Mouse (Mus musculus) limb, embryonic 15.5 days (tissue): ENCODE data around the gene Ttc25. TPM values are rescaled to one million over a fixed set of nuclear protein-coding genes. Genes with fewer than 3 reads are reported as not detected.
"Not testable (repeated sequence)": the region's sequence is repeated elsewhere in the genome, so short reads cannot be mapped to it uniquely, and the experiment has no call there.

ENCODE experiments used
- ATAC-seq: fragments of 200-750 bp; cut with Nextera tagmentation; 2 replicates; pipeline ENCODE4 v1.8.0; 2017; ENCODE audit warnings: low read depth, moderate TSS enrichment; ENCODE audit not compliant: insufficient number of reproducible peaks, low FRiP score, low TSS enrichment
- H3K27ac ChIP-seq: fragments of 300-500 bp; sonication (generic); 2 replicates; pipeline ENCODE4 v1.5.1; 2015; ENCODE audit warnings: moderate library complexity, mild to moderate bottlenecking, inconsistent platforms
- H3K27me3 ChIP-seq: fragments of 300-500 bp; sonication (generic); 2 replicates; pipeline ENCODE4 v1.6.1; 2015; ENCODE audit warnings: inconsistent platforms
- H3K36me3 ChIP-seq: fragments of 300-500 bp; sonication (generic); 2 replicates; pipeline ENCODE4 v1.6.1; 2015; ENCODE audit warnings: inconsistent platforms
- H3K4me1 ChIP-seq: fragments of 300-500 bp; sonication (generic); 2 replicates; pipeline ENCODE4 v1.6.1; 2015; ENCODE audit warnings: inconsistent platforms
- H3K4me2 ChIP-seq: fragments of 300-500 bp; sonication (generic); 2 replicates; pipeline ENCODE4 v1.6.1; 2015; ENCODE audit warnings: mild to moderate bottlenecking, inconsistent platforms
- H3K4me3 ChIP-seq: fragments of 300-500 bp; sonication (generic); 2 replicates; pipeline ENCODE4 v1.5.1; 2015; ENCODE audit warnings: mild to moderate bottlenecking, inconsistent platforms
- H3K9ac ChIP-seq: fragments of 300-500 bp; sonication (generic); 2 replicates; pipeline ENCODE4 v1.6.1; 2015; ENCODE audit warnings: inconsistent platforms
- H3K9me3 ChIP-seq: fragments of 300-500 bp; sonication (generic); 2 replicates; pipeline ENCODE4 v1.6.1; 2016; ENCODE audit warnings: inconsistent platforms
- WGBS: fragments of 180-500 bp; shearing (Covaris S2); methylation state at CpG from one replicate; pipeline ENCODE4 v1.1.7; 2015; 5-methylcytosine and 5-hydroxymethylcytosine counted together
- polyA plus RNA-seq: library from polyadenylated mRNA; unstranded; fragments of >200 nt; fragmentation: Nextera tagmentation; extraction: Ambion mirVana; gene quantifications from 2 replicates; pipeline ENCODE4 v1.2.1, GENCODE M21; 2015

Gene Ttc25
- polyA plus RNA-seq, 1 experiment from 2014 or later: 0.19 TPM

DNA sequence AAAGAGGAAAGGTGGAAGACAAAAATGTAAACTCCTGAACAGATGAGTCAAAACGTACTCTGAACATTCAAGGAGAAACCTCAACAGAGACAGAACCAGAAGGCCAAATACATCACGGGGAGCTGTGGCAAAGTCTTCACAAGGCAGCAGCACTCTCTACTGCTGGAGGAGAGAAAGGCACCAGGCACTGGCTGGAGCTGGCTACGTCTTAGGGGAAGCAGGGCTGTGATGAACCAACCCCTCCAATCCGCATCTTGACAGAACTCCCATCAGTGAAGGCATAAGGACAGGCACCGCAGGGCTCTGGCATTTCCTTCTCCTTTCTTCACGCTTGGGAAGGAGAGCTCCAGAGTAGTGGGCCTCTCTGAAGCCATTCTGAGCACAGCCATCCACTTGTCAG is 66.2 kb downstream of the Ttc25 start:
- peaks cover 12% of the 10 kb centered on the region for H3K4me1 ChIP-seq
- no peaks in the 10 kb centered on the region for H3K9me3 ChIP-seq
- ATAC-seq: no peak
- no peak overlapping the region for H3K4me2 ChIP-seq
- H3K4me3 ChIP-seq: no peak overlapping the region
- no peaks in the 10 kb centered on the region for H3K27me3 ChIP-seq
- H3K36me3 ChIP-seq: peaks cover 20% of the 10 kb centered on the region
- no peak overlapping the region for H3K27ac ChIP-seq
- H3K9ac ChIP-seq: no peak overlapping the region
- WGBS: 88% methylated on average over 6 of the region's 6 CpGs

DNA sequence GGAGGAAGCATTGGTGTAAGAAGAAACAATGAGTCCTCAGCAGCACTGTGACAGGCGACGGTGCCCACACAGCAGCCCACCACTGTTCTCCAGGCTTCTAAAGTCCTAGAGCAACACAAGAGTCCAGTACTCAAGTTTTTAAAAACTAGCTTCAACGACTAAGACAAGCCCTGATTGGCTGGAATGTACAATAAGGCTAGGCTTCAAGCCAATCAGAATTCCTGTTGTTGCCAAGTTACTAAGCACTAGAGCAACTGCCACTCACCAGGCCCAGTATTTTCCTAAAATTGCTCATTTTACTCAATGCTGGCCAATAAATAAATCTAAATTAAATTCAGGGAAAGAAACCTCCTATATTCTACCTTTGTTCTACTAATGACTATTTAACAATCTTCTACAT is 67.8 kb downstream of the Ttc25 start:
- H3K36me3 ChIP-seq: peaks cover 17% of the 10 kb centered on the region

DNA sequence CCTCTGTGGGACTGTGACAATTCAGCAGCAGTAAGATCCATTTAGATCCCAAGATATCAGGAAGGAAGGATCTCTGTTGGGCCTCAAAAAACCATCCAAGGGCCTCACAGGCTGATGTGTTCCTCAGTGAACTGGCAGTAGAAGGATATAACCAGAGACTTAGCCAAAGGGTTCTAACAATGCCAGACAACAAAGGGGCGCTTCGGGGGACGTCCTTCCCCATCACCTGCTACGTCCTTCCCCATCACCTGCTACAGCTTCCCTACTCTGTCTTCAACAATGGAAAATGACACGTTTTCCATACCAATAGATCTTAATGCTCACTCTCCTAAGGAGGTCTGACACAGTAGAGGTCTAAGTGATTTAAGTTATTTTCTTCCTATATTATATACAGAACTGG is 70.9 kb downstream of the Ttc25 start:
- peaks cover 17% of the 10 kb centered on the region for H3K4me1 ChIP-seq
- WGBS: 88% methylated on average over 5 of the region's 5 CpGs
- H3K36me3 ChIP-seq: peaks cover 11% of the 10 kb centered on the region; the same call in 1 of the 2 replicates
- ATAC-seq: no peak
- no peaks in the 10 kb centered on the region for H3K27me3 ChIP-seq
- H3K4me2 ChIP-seq: no peak overlapping the region
- H3K9me3 ChIP-seq: no peaks in the 10 kb centered on the region
- H3K4me3 ChIP-seq: no peak overlapping the region
- no peak overlapping the region for H3K27ac ChIP-seq
- no peak overlapping the region for H3K9ac ChIP-seq

More for the DNA sequence above, 67.8 kb downstream of the Ttc25 start:
- Histone ChIP-seq H3K4me1 (peaks cover 20% of the 10 kb centered on the region), H3K27ac (no peak overlapping the region), H3K9me3 (no peaks in the 10 kb centered on the region), H3K9ac (no peak overlapping the region), H3K4me3 (no peak overlapping the region), H3K27me3 (no peaks in the 10 kb centered on the region), H3K4me2 (no peak overlapping the region)
- no peak for ATAC-seq
- WGBS: 87% methylated on average over 3 of the region's 3 CpGs

DNA sequence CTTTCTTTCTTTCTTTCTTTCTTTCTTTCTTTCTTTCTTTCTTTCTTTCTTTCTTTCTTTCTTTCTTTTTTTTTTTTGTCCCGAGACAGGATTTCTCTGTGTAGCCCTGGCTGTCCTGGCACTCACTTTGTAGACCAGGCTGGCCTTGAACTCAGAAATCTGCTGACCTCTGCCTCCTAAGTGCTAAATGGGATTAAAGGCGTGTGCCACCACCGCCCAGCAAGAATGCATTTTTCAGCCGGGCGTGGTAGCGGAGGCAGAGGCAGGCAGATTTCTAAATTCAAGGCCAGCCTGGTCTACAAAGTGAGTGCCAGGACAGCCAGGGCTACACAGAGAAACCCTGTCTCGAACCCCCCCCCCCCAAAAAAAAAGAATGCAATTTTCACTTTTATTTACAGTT is 71.4 kb downstream of the Ttc25 start:
- not testable (repeated sequence) for H3K27ac ChIP-seq, H3K4me3 ChIP-seq, H3K9ac ChIP-seq, H3K36me3 ChIP-seq, ATAC-seq, H3K9me3 ChIP-seq, H3K27me3 ChIP-seq, H3K4me2 ChIP-seq
- H3K4me1 ChIP-seq: peaks cover 17% of the 10 kb centered on the region
- 89% methylated on average over 7 of the region's 7 CpGs for WGBS

DNA sequence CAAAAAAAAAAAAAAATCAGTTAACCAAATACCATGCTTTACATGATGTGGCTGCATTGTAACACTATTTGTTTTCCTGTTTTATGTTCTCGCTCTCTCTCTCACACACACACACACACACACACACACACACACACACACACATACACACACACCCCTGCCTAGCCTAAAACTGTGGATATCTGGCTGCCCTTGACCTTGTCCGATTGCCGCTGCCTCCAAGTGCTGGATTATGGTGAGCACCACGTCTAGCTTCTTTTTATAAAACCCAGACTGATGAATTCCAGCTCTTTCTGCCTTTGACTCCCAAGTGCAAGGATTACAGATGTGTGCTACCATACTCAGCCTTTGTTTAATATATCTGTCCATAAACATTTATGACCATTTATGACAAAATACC is 72.1 kb downstream of the Ttc25 start:
- no peaks in the 10 kb centered on the region for H3K27me3 ChIP-seq
- H3K36me3 ChIP-seq: 0 out of 2 replicates have a peak, but pooled peaks cover 2% of the 10 kb centered on the region
- H3K4me3 ChIP-seq: no peak overlapping the region; the same call in 1 of the 2 replicates
- no peaks in the 10 kb centered on the region for H3K9me3 ChIP-seq
- no peak overlapping the region for H3K9ac ChIP-seq
- ATAC-seq: no peak
- H3K4me1 ChIP-seq: peaks cover 19% of the 10 kb centered on the region
- H3K27ac ChIP-seq: no peak overlapping the region
- H3K4me2 ChIP-seq: 0 out of 2 replicates have a peak overlapping the region, but pooled peaks have one; percentile 55
- WGBS: 64% methylated on average over 4 of the region's 4 CpGs

DNA sequence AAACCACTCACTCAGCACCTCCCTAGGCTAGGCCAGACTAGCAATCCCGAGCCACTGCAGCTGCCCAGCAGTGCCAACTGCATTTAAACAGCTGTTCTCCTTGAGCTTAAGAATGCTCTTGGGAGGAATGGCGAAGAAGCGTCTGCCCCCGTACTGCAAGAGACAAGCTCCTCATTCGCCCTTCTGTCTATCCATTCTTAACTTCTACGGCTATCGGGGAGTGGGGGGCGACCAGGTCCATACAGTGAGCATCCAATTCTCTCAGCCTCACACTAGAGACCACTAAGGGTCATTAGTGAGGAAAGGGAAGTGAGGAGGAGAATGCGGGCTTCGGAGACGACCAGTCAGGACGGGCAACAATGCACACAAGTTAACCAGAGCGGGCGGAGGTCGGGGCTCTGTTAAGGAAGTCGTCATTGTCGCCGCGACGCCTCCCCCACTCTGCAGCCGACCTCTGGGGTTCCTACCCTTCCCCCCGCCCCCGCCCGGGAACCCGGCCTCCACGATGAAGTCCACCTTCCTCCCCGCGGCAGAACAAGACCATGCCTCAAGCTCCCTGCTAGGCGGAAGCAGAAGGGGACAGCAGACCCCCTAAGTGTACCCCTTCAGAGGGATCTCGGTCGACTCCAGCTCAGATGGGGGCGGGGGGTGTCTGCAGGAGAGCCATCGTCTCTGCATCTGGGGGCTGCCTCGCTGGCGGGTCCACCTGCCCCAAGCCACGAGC is 73.5 kb downstream of the Ttc25 start, which contains the start of gene Nkiras2:
Nkiras2 (plus strand) TSS at position 484 of the 724 bp plus-strand sequence.
- Histone ChIP-seq H3K27ac (peak within 1 kb of the TSS; percentile 95), H3K9ac (peak within 1 kb of the TSS; percentile 81), H3K4me1 (peaks cover 24% of the 10 kb centered on the region), H3K4me2 (peak within 1 kb of the TSS; percentile 55), H3K27me3 (no peaks in the 10 kb centered on the region), H3K4me3 (peak within 1 kb of the TSS; percentile 90), H3K9me3 (no peaks in the 10 kb centered on the region), H3K36me3 (no peaks in the 10 kb centered on the region)
- WGBS: under 1% methylated on average over 36 of the region's 36 CpGs
- ATAC-seq: peak; percentile 44

DNA sequence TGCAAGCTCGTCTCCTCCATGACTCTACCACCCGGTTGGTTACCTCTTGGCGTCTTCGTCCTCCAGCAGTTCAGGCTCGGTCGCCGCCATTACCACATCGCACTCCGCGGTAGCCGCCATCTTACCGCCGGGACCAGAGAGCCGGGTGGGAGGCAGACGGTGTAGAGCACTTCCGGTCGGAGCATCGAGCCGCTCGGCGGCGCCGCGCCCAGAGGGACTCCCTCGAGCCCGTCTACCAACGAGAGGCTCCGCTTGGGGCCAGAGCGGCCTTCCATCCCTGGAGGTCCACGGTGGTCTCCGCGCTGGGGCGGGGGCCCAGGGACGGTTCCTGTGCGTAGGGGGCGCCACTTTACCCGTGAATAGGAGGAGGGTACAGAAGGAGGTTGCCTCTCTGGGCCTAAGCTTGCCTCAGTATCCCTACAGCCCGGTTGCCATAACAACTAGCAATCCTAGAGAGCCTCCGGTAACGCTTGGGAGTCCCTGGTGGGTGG is 74.1 kb downstream of the Ttc25 start:
- Histone ChIP-seq H3K4me1 (peaks cover 28% of the 10 kb centered on the region), H3K9me3 (no peaks in the 10 kb centered on the region), H3K27me3 (no peaks in the 10 kb centered on the region), H3K9ac (peak overlapping the region; percentile 81), H3K27ac (peak overlapping the region; percentile 95), H3K4me3 (peak overlapping the region; percentile 90), H3K36me3 (peaks cover 4% of the 10 kb centered on the region), H3K4me2 (peak overlapping the region; percentile 55)
- peak; percentile 94 for ATAC-seq
- under 1% methylated on average over 40 of the region's 40 CpGs for WGBS

DNA sequence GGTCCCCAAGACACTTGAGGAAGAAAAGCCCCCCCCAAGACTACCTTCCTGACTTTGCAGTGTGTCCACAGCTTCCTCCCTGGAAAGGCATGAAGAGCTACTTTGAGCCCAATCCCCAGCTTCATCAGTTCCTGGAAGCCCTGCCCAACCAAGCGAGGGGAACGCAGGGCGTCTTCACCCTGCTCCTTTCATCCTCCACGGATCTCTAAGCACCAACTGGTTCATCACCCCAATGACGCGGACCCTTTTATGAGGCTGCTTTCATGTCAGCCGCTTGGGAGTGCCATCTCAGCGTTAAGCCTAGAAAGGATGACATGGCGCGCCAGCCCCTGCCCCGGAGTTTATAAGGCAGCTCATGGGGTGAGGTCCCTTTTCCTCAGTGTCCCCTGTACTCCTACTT is 74.6 kb downstream of the Ttc25 start, which contains the start of gene Dnajc7:
Dnajc7 (minus strand) TSS at position 187 of the 400 bp plus-strand sequence.
- H3K27ac ChIP-seq: peak within 1 kb of the TSS; percentile 95
- H3K36me3 ChIP-seq: peaks cover 9% of the 10 kb centered on the region
- no peak for ATAC-seq
- H3K9me3 ChIP-seq: no peaks in the 10 kb centered on the region
- H3K4me2 ChIP-seq: peak within 1 kb of the TSS; percentile 55
- H3K27me3 ChIP-seq: no peaks in the 10 kb centered on the region
- H3K4me3 ChIP-seq: peak within 1 kb of the TSS; percentile 90
- H3K4me1 ChIP-seq: peaks cover 28% of the 10 kb centered on the region
- H3K9ac ChIP-seq: peak within 1 kb of the TSS; percentile 81
- WGBS: 3% methylated on average over 11 of the region's 11 CpGs

Other genes with a start within 250 kb of the Ttc25 start
- gene Eif1, start 225.7 kb upstream of the Ttc25 start, polyA plus RNA-seq: 1,535 and 1,764 TPM in 2 replicates
- gene Gast, start 211.2 kb upstream of the Ttc25 start, polyA plus RNA-seq: 3.1 and 4.0 TPM in 2 replicates
- gene Hap1, start 189.5 kb upstream of the Ttc25 start, polyA plus RNA-seq: 1.9 and 2.8 TPM in 2 replicates
- 305 and 309 TPM in 2 replicates for gene Jup, start 147.8 kb upstream of the Ttc25 start, polyA plus RNA-seq
- 107 and 114 TPM in 2 replicates for gene P3h4, start 130.8 kb upstream of the Ttc25 start, polyA plus RNA-seq
- 210 and 239 TPM in 2 replicates for gene Fkbp10, start 129.9 kb upstream of the Ttc25 start, polyA plus RNA-seq
- 137 and 141 TPM in 2 replicates for gene Nt5c3b, start 103.8 kb upstream of the Ttc25 start, polyA plus RNA-seq
- 0.64 and 0.70 TPM in 2 replicates for gene Klhl10, start 103.7 kb upstream of the Ttc25 start, polyA plus RNA-seq
- 9.5 and 10.0 TPM in 2 replicates for gene Klhl11, start 72.9 kb upstream of the Ttc25 start, polyA plus RNA-seq
- 181 and 189 TPM in 2 replicates for gene Acly, start 17.6 kb upstream of the Ttc25 start, polyA plus RNA-seq
- 25.1 and 30.5 TPM in 2 replicates for gene Cnp, start 29.3 kb downstream of the Ttc25 start, polyA plus RNA-seq
- 73.7 and 77.9 TPM in 2 replicates for gene Nkiras2, start 73.6 kb downstream of the Ttc25 start, polyA plus RNA-seq
- 218 and 227 TPM in 2 replicates for gene Dnajc7, start 74.6 kb downstream of the Ttc25 start, polyA plus RNA-seq
- 1.4 and 1.8 TPM in 2 replicates for gene Zfp385c, start 146.8 kb downstream of the Ttc25 start, polyA plus RNA-seq
- gene Dhx58, start 158.7 kb downstream of the Ttc25 start, polyA plus RNA-seq: 2.9 and 3.6 TPM in 2 replicates
- gene Kat2a, start 166.9 kb downstream of the Ttc25 start, polyA plus RNA-seq: 48.2 and 50.4 TPM in 2 replicates
- gene Hspb9, start 168.2 kb downstream of the Ttc25 start, polyA plus RNA-seq: 0.32 and 0.57 TPM in 2 replicates
- gene Rab5c, start 192.6 kb downstream of the Ttc25 start, polyA plus RNA-seq: 19.7 and 30.8 TPM in 2 replicates
- not detected in 2 replicates for gene Kcnh4, start 214.3 kb downstream of the Ttc25 start, polyA plus RNA-seq
- gene Hcrt, start 217.3 kb downstream of the Ttc25 start, polyA plus RNA-seq: not detected in 2 replicates
- gene Ghdc, start 225.3 kb downstream of the Ttc25 start, polyA plus RNA-seq: 7.5 and 8.2 TPM in 2 replicates